Mouse (Mus musculus) liver, adult 2 months (tissue): Measurements from ENCODE around the gene Plekhf1.

ENCODE experiments used
- CTCF ChIP-seq: fragments of 200-500 bp; IDR thresholded peaks from 2 replicates; pipeline ENCODE4 v1.5.1; 2011; ENCODE audit warnings: low read depth, low read length, control low read depth
- POLR2A ChIP-seq: fragments of 200-500 bp; IDR thresholded peaks from 2 replicates; pipeline ENCODE4 v1.6.1; 2011; ENCODE audit warnings: low read length, control low read depth; ENCODE audit not compliant: insufficient read depth; ENCODE audit errors: extremely low read depth

DNA sequence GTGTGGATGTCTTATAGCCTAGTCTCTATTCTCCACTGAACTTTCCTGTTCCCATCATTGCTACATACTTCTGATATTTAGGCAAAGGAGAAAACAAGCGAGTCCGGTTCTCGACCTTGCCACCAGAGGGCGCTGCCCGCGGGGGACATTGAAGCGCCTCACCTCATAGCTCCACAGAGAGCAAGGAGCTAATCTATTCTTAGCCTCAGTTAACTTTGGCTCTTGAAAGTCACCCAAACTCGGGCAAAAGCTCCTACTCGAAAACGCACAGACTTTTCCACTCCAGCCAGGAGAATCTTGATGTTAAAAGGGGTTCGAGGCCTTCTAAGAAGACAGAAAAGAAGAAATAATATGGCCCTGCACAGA is 45.2 kb downstream of the Plekhf1 start:
- TF ChIP-seq POLR2A (no peak), CTCF (peak; percentile 97)
